Mouse (Mus musculus) spleen, postnatal 14 days (tissue): ENCODE data around the gene Nkx2-5.
A peak's percentile ranks its signal among the peaks of the same experiment; 100 is the strongest.

Experiments used
- DNase-seq, 2 experiments: peaks; one replicate each; pipeline ENCODE4 v3.0.0; 2021 to 2022; ENCODE audit warnings: low spot score in 2 of 2

Gene Nkx2-5

DNA sequence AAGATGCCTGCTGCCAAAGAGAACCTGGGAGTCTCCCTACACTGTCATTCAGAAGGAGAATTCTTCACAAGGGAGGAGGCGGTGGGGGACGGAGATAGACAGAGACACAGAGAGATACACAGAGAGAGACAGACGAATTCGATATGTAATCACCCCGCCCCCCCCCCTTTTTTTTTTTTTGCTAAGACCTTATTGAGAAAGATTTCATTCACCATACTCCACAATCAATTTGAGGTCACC is at the start of gene Nkx2-5:
Gene Nkx2-5, minus strand, starts transcription at position 101 of the 240 bp plus-strand sequence.
- DNase-seq, result no peak

DNA sequence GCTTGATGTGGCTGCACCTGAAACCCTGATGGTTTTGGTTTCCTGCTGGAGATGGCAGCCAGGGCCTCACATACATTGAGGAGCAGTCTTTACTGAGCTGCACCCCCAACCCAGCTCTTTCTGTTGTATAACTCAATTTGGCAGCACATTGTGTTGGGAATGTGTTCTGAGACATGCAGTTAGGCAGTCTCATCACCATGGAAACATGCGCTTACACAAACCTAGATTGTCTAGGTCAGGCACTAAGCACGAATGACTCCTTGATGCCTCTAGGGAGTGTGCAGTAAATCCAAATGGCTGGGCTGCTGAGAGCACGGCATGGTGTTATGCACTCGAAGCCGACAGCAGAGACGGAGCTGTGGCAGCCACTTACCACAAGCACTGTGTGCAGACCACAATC is 49.5 kb upstream of the Nkx2-5 start:
- DNase-seq, result no peak

DNA sequence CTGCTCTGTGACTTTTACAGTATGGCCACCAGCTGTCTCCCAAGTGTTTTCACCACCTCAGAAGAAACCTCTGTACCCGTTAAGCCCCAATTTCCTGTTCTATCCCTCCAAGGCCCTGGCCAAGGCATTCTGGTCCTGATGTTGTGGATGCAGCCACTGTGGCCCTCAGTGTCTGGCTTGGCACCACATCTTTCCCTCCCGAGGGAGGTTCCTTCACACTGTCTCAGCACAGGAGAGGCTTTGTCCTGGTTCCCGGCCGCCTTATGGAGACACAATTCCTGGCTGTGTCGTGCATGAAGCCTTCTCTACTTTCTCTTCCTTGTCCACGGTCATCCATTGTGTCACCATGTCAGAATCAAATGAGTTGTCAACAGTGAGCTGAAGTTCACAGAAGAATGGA is 48.7 kb upstream of the Nkx2-5 start:
- no peak for DNase-seq

DNA sequence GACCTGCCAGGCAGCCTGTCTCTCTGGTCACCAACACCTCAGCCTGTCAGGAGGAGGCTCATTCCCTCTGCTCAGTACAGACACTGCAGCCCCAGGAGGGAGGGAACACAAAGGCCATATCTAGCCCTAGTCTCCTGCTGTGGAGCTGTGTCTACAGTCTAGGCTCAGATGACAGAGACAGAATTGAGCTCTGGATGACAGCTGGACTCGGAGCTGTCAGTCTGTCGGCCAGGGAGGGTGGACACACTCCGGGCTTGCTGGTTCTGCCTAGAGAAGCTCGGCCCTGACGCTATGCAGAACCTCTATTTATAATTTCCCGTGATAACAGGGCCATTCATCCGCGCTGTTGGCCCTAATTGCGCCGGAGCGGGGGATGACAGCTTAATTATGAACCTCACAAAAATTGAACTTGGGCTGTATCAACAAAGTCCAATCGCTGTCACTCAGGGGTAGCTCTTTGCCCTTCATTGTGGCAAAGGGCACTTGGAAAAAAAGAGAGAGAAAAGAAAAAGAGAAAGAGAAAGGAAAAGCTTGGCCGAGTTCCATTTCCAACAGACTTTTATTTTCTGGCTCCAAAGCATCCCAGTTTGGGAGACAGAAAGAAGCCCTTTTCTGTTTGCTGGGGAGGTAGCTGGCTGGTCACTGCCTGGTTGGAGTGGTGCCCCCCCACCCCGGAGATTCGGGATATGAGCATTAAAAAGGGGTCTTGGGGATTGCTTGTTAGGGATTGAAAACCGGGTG is 48.0 kb upstream of the Nkx2-5 start:
- no peak for DNase-seq

DNA sequence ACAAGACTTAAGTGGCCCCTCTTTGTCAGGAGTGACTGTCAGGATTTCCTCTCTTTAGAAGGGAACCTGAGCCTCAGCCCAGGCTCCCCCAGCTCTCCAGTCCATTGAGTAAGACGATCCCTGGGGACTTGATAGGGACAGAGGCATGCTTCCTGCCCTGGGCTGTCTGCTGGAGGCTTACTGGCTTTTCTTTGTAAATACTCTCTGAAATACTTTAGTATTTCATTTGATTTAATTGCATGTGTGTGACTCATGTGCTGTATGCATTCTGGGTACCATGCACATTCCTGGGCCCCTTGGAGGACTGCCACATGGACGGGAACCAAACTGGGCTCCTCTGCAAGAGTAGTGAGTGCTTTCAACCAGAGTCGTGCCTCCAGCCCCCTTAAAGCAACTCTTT is 43.1 kb upstream of the Nkx2-5 start:
- no peak for DNase-seq

DNA sequence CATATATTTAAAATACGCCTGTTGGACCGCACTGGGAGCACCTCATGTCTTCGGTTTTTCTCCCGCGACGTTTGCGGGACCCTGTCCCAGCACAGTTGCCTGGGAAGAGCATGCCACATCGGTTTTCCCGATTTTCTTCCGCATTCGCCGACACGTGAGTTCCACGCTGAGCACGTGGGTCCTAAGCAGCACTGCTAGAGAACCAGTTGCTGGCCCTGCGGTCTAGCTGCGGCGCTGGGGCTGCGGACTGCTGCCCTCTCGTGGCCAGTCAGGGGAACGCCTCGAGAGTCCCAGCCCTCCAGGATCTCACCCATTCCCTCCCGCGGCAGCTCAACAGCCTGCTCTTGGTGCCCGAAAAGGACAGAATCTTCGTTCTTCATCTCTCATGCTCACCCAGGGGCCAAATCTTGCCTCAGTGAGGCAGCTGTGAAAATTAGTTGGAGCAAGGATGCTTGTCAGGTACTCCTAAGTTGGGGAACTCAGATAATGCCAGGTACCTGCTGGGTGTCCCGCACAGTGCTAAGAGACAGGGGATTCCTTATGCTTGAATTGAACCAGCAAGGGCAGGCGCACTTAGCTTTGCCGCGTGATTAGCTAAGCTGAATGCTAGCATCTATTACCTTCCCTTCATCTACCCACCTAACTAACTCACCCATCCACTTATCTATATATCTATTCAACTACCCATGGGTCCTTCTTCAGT is 41.4 kb upstream of the Nkx2-5 start:
- peak; percentile 65 to 79 for DNase-seq

DNA sequence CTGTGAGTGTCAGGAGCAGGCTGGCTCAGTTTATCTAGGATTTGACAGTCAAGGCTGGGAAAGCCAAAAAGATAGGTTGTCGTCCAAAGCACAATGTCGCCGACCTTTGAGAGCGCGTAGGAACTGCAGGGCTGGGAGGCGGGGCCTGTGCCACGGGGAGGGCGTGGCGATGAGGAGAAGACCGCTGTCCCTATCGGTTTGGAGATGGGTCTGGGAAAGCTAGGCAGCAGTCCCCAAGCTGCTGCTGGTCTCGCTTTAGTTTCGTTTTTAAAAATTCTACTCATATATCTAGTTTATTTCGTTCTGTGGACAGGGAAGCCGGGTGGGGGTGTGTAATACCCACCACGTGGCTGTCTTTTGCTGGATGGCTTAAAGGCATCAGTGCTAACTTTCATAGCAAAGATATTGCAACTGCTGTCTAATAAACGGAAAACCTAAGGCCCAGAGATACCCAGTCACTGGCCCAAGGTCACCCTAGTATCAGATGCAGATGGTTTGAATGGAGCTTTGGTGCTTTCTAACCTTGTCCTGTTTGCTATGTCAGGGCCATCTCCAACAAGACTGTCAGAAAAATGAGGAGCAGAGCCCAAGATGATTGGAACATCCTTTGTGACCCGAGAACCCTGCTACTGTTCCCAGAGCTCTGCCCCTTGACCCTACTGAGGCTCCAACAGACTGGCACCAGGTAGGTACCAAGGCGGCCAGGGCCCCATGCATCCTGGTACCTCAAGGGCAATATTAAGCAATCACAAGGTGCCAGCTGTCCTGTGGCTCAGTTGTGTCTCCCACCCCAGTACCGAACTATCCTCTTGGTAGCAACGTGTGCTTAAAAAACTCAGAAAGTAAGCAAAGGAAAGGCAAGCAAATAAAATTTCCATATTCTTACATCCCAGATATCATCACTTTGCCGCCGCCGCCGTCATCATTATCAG is 40.5 kb upstream of the Nkx2-5 start:
- peak; percentile 74 to 77 for DNase-seq

DNA sequence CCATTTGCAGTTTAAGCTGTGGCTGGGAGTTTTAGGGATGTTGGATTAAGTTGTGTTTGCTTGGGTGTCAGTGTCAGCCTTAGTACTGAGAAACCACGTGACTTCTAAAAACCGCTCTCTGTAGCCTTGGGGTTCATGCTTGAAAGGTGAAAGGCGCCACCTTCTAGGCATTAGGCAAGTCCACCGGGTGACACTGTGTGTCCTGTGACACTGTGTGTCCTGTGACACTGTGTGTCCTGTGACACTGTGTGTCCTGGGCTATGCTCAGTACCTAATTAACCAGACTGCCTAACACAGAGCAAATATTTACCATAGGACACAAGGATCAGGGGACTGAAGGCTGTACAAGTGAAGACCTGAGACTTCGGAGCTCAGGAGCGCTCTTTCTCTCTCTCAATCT is 38.8 kb upstream of the Nkx2-5 start:
- no peak for DNase-seq

DNA sequence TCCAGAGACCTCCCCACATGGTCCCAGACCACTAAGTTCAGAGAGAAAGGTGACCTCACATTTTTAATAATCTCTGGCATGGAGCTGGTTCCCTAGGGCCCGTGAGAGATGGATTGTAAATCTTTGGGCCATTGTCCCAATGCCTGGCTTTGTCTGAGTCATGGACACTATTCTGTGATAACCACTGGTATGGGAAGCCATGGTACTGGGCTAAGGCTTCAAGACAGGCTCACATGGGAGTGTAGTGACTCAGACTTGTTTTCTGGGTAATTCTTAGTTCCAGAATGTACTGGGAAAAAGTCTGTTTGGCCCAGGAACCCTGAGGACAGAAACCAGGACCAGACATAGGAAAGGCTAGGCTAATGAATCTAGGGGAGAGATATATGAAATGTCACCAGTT is 37.9 kb upstream of the Nkx2-5 start:
- DNase-seq, result no peak

DNA sequence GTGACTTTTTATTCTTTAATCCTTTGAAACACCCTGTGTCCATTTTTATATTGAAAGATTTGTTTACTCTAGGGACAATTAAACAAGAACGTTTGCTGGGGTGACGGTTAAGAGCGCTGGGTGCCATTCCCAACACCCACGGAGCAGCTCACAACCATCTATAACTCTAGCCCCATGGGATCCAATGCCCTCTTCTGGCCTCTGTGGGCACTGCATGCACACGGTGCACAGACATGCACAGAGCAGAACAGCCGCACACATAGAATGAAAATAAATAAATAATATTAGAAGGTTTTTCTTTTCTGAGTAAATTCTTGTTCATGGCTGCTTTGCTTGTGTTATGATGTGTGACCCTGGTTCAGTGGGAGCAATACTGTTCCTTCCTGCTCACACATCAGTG is 34.4 kb upstream of the Nkx2-5 start:
- DNase-seq, result no peak

DNA sequence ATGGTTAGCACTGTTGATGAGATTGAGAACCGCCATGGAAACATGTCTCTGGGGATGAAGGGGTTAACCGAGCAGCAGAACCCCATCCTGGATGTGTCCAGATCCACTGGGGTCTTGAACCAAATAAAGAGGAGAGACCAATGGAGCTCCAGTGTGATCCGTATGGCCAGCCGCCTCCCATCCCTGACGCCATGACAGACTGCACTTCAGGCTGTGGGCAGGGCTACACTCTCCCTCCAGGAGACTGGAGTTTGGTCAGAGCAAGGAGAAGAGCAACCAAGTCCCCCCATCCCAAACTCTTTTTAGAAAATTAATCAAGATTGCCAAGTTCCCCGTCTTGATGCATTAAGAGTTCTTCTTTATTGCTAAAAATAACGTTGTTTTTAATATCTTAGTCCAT is 33.1 kb upstream of the Nkx2-5 start:
- DNase-seq, result no peak

DNA sequence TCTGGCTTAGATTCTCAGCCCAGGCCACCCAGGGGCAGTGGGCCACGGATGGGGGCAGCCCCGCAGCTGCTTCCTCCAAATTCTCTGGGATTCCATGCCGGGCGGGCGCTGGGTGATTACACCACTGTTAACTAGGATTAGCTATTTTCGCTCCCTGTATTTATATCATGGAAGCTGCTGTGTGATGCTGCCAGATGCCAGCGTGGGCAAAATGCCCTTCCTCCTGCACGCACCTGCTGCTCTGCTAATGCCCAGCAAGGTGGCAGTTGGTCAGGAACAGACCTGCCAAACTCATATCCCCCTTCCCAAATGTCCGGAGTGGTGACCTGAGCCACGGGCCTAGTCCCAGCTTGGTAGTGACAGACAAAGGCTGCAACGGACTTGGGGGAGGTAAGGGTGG is 29.7 kb upstream of the Nkx2-5 start:
- DNase-seq, result no peak

DNA sequence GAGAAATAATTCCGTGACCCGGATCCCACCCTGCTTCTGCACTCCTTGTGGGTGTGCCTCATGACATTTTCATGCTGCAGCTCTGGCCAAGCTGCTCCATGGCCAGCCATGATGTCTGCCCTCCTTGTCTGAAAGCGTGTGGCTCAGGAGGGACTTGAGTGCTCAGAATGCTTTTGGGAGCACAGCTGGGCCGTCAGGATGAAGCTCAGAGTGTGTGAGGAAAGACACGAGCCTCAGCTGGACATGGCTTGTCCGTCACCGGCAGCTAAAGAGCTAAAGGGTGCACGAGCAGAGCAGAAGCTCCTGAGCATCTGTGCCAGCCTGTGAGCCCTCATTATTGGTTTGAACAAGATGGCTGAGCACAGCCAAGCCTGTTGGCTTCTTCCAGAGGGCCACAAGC is 28.7 kb upstream of the Nkx2-5 start:
- no peak for DNase-seq

DNA sequence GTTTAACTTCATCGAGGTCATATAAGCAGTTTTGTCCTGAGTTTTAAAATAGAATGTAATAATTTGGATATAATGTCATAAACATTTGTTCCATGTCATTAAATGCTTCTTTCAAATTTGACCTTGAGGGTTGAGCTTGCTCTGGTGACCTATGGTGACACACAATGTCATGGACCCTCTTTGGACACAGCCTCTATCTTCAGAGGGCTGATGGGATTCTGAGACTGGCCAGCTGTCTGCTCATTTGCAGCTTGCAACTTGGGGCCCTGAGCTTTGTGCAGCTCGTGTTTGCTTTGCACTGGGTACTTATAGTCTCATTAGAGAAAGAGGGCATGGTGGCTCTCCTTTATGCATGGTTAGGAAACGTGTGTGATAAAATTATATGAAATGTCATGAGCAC is 28.1 kb upstream of the Nkx2-5 start:
- no peak for DNase-seq

DNA sequence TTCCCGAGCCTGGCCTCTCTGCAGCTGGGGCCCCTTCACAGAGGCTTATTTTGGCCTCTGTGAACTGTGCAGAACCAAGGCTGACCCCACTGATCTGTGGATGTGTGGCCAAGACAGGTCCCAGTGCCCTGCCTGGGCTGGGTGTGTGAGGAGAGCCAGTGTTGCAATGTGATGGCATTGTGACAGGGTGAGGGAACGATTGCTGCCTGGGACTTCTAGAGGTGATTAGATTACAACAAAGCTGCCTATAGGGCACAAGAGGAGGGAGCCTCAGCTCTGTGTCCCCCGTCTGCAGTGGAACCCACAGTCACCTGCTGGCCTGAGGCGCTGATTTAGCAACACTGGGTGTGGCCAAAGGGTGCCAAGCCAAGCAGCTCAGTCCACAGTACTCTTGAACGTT is 23.9 kb upstream of the Nkx2-5 start:
- DNase-seq, result no peak

DNA sequence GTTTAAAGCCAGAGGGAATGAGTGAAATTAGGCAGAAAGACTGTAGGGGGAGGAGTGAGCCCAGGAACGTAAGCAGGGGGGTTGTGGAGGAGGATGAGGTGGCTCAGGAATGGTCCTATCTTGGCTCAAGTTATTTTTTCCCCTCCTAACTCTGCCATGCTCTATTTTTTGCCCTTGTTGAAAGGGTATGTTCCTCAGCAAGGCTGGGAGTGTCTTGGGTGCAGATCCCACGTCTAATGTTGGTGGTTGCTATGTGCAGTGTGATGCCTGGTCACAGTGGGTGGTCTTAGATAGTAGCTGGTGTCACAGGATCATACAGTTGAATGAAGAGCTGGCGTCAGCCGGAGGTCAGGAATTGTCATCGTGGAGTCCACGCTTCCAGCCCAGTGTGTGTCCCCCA is 20.3 kb upstream of the Nkx2-5 start:
- DNase-seq, result no peak

DNA sequence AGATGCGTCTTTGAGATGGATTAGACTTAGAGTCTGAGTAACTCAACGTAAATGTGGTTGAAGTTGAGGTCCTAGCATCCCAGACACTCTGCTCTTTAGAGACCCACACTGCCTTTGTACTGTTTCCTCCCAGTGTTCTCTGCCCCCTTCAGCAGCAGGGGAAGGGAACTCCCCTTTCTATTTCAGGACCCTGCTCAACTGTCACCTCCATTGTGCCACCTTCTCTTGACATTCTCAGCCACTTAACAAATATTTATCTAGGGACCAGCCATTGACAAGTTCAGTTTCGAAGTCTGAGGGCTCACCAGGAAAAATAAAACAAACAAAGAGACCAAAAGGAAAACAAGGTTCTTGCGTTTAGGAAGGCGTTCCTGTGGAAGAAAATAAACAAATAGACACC is 19.5 kb upstream of the Nkx2-5 start:
- DNase-seq, result no peak

DNA sequence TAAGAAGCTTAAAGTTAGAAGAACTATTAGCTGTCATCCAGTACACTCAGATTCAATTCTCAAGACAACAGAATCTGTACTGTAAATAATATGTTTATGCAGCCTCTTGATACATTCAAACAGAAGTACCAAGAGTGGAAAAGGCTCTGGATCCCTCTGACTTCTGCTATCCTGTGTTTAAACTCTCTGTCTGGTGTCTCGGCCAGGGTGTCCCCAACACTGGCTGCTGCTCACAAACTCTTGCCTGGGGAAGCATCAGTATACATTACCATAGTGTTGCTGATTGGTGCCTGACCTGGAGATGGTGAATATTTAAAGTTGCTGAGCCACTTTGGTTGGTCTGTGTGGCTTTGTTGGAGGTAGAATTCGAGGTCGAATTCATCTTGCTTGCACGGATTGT is 17.0 kb upstream of the Nkx2-5 start:
- no peak for DNase-seq

DNA sequence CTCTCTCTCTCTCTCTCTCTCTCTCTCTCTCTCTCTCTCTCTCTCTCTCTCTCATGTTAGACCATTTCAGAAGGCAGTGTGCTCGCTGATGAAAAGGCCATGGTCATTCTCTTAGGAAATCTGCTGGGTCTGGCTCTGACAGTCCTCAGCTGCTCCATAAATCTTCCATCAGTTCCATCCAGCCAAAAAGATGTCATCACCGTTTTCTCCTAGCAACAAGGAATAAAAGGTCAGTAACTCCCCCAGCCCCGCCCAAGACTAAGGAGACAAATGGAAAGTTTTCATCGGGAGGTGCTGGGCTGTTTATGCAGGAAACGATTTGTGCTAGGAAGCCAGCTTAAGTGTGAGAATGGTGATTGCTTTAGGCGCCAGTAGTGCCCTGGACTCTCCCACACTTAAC is 16.6 kb upstream of the Nkx2-5 start:
- no peak for DNase-seq

DNA sequence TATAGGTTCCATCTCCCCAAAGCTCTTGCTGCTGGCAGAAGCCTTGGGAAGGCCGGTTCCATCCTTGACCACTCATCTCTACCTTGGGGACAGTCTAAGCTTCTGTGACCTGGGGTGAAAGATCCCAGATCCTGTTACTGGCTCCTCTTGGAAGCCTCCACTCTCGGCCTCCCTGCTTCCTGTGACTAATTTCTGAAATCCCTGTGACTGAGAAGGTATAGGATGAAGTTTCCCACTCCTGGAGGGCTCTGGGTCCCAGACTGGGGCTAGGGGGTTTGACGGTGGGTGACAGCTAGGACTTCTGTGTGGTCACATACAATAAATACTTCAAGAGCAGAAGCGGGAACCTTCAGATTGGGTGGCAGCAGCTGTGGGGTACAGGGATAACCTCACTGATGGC is 16.1 kb upstream of the Nkx2-5 start:
- DNase-seq, result no peak

DNA sequence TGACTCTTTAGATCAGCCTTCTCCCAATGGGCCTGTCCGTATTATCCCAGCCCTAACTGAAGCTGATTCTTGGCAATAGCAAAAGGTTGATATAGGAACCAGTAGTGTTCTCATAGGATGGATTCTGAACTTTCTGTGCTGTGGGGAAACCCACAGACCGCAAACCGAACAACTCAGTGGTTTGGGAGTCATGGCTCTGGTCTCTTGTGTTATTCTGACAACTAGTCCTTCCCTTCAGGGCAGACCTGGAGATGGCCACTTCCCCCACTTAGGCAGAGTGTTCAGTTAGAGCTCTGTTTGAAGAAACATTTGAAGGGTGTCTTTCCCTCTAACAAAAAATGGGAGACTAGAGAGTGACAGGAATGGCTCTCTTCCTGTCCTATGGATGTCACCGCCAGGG is 7.5 kb upstream of the Nkx2-5 start:
- DNase-seq, result no peak

DNA sequence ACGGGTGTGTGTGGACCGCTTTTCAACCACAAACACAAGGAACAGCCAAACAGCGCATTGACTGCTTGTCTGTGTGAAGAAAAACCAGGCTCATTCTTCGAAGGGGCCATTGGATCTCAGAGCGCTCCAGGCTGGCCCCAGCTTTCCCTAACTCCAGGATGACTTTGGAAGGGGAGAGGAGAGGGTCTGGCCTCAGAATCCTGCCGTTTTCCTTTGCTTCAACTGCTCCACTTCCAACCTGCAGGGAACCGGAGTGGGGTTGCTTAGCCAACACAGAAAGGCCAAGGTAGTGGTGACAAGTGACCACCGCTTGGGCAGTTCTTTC is 6.3 kb upstream of the Nkx2-5 start:
- DNase-seq, result no peak
